Mouse (Mus musculus) right cerebral cortex, postnatal 14 days (tissue): ENCODE results near the gene Fgfr2.
A peak's percentile ranks its signal among the peaks of the same experiment; 100 is the strongest.

Experiments
- DNase-seq: peaks from one replicate; pipeline ENCODE4 v3.0.0; 2022

The Fgfr2 gene

DNA sequence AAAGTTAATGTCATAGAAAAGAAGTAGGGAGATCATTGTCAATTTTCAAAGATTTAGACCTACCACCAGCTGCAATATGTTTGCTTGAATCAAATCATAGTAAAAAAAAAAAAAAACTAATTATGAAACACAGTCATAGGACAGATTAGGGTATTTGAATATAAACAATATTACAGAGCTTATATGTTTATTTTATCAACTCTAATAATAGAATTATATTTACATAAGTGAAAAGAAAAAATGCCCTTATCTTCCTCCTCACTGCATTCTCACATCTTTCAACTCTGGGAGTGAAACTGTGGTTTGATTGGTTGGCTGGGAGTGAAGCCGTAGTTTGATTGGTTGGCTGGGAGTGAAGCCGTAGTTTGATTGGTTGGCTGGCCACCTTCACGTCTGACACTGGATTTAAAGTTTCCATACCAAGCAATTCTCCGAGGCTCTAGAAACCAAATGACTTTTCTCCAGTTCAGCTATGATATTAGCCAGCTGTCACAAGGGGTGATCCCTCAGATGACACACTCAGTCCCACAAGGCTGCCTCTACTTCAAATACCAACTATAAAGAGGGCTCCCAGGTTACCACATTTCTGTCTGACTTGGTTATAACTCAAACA lies 941.5 kb downstream of the Fgfr2 start:
- no peak for DNase-seq

- no peak for DNase-seq
Observed at GRCm38 (mm10) chr7:132181042-132181441, 942.1 kb downstream of the Fgfr2 start.

DNA sequence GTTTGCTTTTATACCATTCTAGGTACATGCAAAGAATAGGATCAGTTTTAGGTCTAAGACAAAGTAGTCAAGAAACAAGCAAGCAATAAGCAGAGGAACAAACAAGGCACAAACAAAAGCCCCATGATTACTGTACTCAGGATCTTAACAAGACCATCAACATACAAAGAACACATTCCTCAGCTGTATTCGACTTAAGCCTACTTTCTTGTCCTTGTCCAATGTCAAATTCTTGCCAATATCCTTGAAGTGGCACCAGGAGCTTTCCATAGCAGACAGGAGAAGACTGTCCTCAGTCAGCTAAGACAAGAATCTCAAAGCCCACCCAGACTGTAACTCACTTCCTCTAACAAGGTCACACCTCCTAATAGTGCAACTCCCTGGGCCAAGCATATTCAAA lies 944.1 kb downstream of the Fgfr2 start:
- DNase-seq, result no peak

GRCm38 (mm10) chr7:132174787-132175186 lies 948.4 kb downstream of the Fgfr2 start:
- DNase-seq, result no peak

GRCm38 (mm10) chr7:132174296-132174695 lies 948.9 kb downstream of the Fgfr2 start:
- DNase-seq, result no peak

DNA sequence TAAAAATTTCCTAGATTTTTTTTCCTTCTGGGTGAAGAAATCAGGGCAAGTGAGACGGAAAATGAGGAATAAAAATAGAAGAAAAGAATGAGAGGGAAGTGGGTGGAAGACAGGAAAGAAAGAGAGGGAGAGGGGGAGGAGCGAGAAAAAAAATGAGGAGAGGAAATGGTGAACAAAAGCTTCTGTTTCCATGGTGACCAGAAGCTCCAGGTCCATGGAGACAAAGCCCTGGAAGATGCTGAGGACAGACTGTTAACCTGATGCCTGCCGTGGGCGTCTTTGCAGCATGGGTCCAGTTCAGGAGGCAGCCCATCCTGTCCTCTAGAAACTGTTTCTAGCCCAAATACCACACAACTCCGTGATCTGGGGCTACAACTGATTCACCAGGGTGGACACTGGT lies 950.9 kb downstream of the Fgfr2 start:
- DNase-seq, result no peak

- no peak for DNase-seq
Observed at GRCm38 (mm10) chr7:132171716-132172115, 951.4 kb downstream of the Fgfr2 start.

DNA sequence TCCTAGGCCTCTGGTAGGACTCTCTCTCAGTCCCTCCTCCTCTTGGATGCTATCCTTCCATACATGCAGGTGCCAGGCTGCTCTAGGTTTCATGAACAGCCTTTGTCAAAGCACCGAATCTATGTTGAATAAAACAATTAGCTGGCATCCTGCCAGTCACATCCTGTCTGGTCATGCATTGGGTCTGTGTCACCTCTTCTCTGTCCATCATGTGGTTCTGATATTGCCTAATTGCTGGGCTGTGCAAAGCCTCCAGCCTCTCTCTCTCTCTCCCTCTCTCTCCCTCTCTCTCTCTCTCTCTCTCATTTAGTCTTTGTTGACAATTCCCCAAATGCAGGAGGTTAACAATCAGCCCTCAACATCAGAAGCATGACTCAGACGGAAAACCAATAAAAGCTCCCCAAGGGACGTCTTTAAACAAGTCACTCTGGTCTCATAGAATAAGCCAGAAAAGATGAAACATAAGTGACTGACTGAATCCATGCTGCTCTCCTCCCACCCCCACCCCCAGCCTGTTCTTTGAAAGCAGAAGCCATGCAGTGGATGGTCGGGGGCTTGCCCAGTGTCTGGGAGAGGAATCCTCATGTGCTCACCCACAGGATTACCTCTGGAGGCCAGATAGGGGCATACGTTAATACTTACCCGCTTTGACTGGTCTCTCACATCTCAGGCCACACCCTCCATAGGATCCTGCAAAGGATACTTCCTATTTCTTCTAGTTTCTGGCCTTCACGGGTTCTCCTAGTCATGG lies 953.6 kb downstream of the Fgfr2 start:
- no peak for DNase-seq

DNA sequence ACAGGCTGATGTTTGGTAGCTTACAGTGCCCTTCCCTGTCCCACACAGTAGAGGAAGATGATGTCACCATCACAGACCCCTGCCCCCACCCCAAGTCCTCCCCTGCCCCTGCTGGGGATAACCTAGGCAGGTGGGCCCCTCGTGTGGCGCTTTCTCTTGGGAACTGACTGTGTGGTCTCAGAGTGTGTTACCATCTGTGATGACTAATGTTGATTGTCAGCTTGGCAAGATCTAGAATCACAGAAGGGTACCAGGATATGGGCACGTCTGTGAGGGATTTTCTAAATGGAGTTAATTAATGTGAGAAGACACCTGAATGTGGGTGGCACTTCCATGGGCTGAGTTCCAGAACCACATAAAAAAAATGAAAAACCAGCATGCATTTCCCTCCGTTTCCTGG lies 955.9 kb downstream of the Fgfr2 start:
- no peak for DNase-seq

GRCm38 (mm10) chr7:132162254-132162653 lies 960.9 kb downstream of the Fgfr2 start:
- no peak for DNase-seq

DNA sequence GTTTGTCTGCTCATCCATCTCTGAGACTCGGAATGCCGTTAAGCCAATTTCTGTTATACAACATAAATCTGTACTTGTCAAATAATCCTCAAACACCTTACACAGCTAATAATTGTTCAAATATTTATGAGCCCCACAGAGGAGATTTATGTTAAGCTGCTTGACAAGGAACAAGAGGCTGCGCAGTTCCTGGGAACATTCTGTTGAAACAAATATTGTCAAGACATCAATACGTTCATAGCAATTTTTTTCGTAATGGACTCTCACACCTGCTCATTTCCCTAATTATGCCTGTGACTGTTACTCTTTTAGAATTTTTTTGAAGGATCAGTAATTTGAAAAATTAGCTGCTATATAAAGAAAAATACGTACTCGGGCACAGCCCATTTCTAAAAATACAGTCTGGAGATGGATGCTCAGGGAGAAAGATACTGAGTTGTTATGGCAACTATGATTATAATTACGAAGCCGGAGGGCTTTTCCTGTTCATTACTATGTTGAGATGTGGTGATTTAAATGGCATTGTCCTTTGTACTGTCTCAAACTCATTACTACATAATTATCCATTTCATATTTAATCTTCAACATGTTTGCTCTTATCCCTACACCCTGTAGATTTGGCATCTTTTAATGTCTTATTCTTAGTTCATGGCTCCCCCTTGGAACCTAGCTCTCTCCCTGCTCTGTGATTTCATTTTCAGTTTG lies 964.7 kb downstream of the Fgfr2 start:
- DNase-seq, result no peak

DNA sequence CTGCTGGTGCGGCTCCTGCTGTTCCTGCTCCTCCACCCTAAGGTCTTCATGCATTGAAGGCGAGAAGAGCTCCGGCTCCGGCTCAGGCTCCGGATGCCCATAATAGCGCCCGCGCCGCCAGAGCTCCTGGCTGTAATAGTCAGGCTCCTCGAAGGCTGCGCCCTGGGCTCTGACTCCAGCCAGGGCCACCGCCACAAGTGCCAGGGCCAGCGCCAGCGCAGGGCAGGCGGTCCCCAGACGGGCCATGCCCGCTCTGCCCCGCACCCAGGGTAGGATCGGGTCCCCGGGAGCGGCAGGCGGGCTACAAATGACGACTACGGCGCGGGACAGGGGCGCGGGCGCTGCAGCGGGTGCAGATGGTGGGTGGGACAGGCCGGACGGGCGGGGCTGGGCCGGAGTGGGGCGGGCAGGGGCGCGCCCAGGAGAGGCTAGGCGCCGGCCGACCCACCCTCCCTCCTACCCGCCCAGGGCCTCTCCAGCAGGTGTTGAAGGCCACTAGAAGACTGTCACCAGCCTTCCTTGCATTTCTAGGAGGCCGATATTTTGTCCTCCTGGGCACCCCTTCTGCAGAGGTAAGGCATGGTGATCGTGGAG lies 968.7 kb downstream of the Fgfr2 start, which contains the start of gene Cpxm2:
Gene Cpxm2 (minus strand): TSS at position 372 of the 594 bp plus-strand sequence.
- no peak for DNase-seq

DNA sequence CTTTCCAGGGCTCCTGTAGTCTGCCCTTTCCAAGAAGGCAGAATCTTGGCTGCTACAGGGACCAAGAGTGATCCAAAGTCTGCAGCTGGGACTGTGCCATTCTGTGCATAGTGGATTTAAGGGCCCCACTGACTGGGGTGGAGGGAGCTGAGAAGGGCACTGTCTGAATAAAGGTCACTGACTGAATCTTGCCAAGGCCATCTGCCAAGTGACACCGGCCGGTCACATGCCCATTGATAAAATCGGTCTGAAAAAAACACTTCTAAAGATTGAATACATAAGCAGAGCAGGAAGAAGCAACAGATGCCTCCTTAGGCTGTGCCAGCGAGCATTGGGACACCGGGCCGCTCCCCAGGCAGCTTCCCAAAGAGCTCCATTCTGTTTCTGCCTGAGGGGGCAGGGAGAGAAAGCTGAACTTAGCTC lies 969.4 kb downstream of the Fgfr2 start:
- DNase-seq, result peak; percentile 29

GRCm38 (mm10) chr7:132145227-132145800 lies 977.8 kb downstream of the Fgfr2 start:
- peak; percentile 21 for DNase-seq

DNA sequence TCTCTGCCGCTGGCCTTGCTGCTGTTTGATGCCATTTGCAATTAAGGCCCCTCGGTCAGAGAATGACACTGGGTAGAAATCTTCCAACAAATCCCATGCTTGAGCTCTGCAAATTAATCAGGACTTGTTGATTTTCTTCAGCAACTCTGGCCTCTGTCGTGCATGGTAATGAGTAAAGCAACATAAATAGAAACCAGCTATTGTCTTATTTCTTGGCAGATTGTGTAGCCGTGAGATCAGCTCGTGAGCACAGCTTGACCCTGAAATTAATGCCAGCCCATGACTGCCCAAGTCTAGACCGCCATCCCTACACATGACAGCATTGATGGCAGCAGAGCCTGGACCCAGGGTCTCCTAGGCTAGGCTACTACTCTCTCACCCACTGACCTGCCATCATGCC lies 994.5 kb downstream of the Fgfr2 start:
- DNase-seq, result no peak

GRCm38 (mm10) chr7:132124948-132125347 lies 998.2 kb downstream of the Fgfr2 start:
- no peak for DNase-seq

GRCm38 (mm10) chr7:132123211-132123610 lies 999.9 kb downstream of the Fgfr2 start:
- DNase-seq, result no peak

GRCm38 (mm10) chr7:132119817-132120216 lies 1003.3 kb downstream of the Fgfr2 start:
- DNase-seq, result no peak

GRCm38 (mm10) chr7:132111770-132112169 lies 1011.4 kb downstream of the Fgfr2 start:
- DNase-seq, result no peak

GRCm38 (mm10) chr7:132110308-132110707 lies 1012.8 kb downstream of the Fgfr2 start:
- no peak for DNase-seq

GRCm38 (mm10) chr7:132106891-132107290 lies 1016.3 kb downstream of the Fgfr2 start:
- peak; percentile 37 for DNase-seq

DNA sequence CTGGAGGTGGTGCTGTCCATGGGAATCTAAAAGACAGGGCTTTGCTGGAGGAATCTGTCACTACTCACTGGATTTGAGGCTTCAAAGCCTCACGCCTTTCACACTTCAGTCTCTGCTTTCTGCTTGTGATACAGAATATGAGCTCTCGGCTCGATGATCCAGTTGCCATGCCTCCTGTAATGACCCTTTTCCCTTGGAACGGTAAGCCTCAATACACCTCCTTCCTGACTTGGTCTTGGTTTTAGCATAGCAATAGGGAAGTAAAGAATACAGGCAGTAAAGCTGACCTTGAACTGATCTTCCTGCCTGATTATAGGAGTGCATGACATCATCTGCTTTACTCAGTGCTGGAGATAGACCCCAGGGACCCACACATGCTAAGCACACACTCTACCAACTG lies 1017.8 kb downstream of the Fgfr2 start:
- DNase-seq, result no peak

GRCm38 (mm10) chr7:132098441-132098840 lies 1024.7 kb downstream of the Fgfr2 start:
- DNase-seq, result no peak
